Mouse (Mus musculus): ENCODE results near the gene Cpne4.

The Cpne4 gene

GRCm38 (mm10) chr9:105037847-105038246 is 490.8 kb downstream of the Cpne4 start:
- no peak for DNase-seq (ENCODE audit: low spot score in 2 of 2)

GRCm38 (mm10) chr9:105046014-105046413 is 498.9 kb downstream of the Cpne4 start:
- DNase-seq (ENCODE audit: low spot score in 2 of 2): no peak

GRCm38 (mm10) chr9:105048351-105048750 is 501.3 kb downstream of the Cpne4 start:
- peak; percentile 39 to 57 for DNase-seq (ENCODE audit: low spot score in 2 of 2)

- DNase-seq (ENCODE audit: low spot score in 2 of 2): no peak
These were observed 502.6 kb downstream of the Cpne4 start for GRCm38 (mm10) chr9:105049636-105050035.

GRCm38 (mm10) chr9:105050257-105050656 is 503.2 kb downstream of the Cpne4 start:
- no peak for DNase-seq (ENCODE audit: low spot score in 2 of 2)

- peak; percentile 82 to 83 for DNase-seq (ENCODE audit: low spot score in 2 of 2)
These were observed 506.1 kb downstream of the Cpne4 start, which contains the start of gene Mrpl3 for GRCm38 (mm10) chr9:105053147-105053557. TSS of gene Mrpl3 (plus strand) at chr9:105053239.

- no peak for DNase-seq (ENCODE audit: low spot score in 2 of 2)
These were observed 506.7 kb downstream of the Cpne4 start for GRCm38 (mm10) chr9:105053812-105054211.

GRCm38 (mm10) chr9:105069106-105069505 is 522.0 kb downstream of the Cpne4 start:
- no peak for DNase-seq (ENCODE audit: low spot score in 2 of 2)

GRCm38 (mm10) chr9:105072991-105073748 is 526.1 kb downstream of the Cpne4 start:
- no peak for DNase-seq (ENCODE audit: low spot score in 2 of 2)

GRCm38 (mm10) chr9:105074851-105075250 is 527.8 kb downstream of the Cpne4 start:
- DNase-seq (ENCODE audit: low spot score in 2 of 2): no peak

- no peak for DNase-seq (ENCODE audit: low spot score in 2 of 2)
These were observed 529.8 kb downstream of the Cpne4 start for GRCm38 (mm10) chr9:105076756-105077424.

- no peak for DNase-seq (ENCODE audit: low spot score in 2 of 2)
These were observed 531.4 kb downstream of the Cpne4 start for GRCm38 (mm10) chr9:105078460-105078859.

- no peak for DNase-seq (ENCODE audit: low spot score in 2 of 2)
These were observed 533.2 kb downstream of the Cpne4 start for GRCm38 (mm10) chr9:105080246-105080645.
